Mouse (Mus musculus) ES-E14 (cell line): ENCODE measurements around the gene Aig1. TPM values are rescaled to one million over a fixed set of nuclear protein-coding genes. Genes with fewer than 3 reads are reported as not detected.

Source experiments
- DNase-seq: peaks from one replicate; pipeline ENCODE4 v3.0.0-alpha.2; 2013; ENCODE audit warnings: low read depth, low spot score
- H3K27ac ChIP-seq: 2 replicates; pipeline ENCODE4 v1.5.1; 2012; ENCODE audit warnings: low read depth, mild to moderate bottlenecking, low read length, moderate library complexity, mixed read lengths; ENCODE audit not compliant: poor library complexity, insufficient read depth, severe bottlenecking
- H3K36me3 ChIP-seq: 2 replicates; pipeline ENCODE4 v1.6.1; 2012; ENCODE audit warnings: mild to moderate bottlenecking, low read length, moderate library complexity, mixed read lengths; ENCODE audit not compliant: control insufficient read depth, poor library complexity, insufficient read depth, severe bottlenecking
- H3K4me1 ChIP-seq, 2 experiments: fragments of 150-350 bp in 1 of 2; sonication (generic) in 1 of 2; 2 replicates each; pipeline ENCODE4 v1.6.1; 2012; ENCODE audit warnings: low read length in 2 of 2, mild to moderate bottlenecking in 1 of 2, mixed read lengths in 1 of 2; ENCODE audit not compliant: control insufficient read depth in 2 of 2, insufficient read depth in 2 of 2, poor library complexity in 1 of 2
- H3K4me3 ChIP-seq, 2 experiments: fragments of 150-350 bp in 1 of 2; sonication (generic) in 1 of 2; 2 replicates each; pipeline ENCODE4 v1.5.1; 2012; ENCODE audit warnings: low read length in 2 of 2, low read depth in 1 of 2, mild to moderate bottlenecking in 1 of 2, mixed read lengths in 1 of 2; ENCODE audit not compliant: insufficient read depth in 1 of 2, poor library complexity in 1 of 2, severe bottlenecking in 1 of 2
- H3K9ac ChIP-seq: 2 replicates; pipeline ENCODE4 v1.6.1; 2012; ENCODE audit warnings: low read depth, mild to moderate bottlenecking, low read length, mixed read lengths; ENCODE audit not compliant: poor library complexity, insufficient read depth, severe bottlenecking
- H3K9me3 ChIP-seq: fragments of 150-350 bp; sonication (generic); 2 replicates; pipeline ENCODE4 v1.6.1; 2012; ENCODE audit warnings: low read depth, mild to moderate bottlenecking, low read length; ENCODE audit not compliant: control insufficient read depth, insufficient read depth
- CHD2 ChIP-seq: IDR thresholded peaks from 2 replicates; pipeline ENCODE4 v1.6.1; 2014; ENCODE audit warnings: mild to moderate bottlenecking, low read depth, low read length, inconsistent platforms
- HCFC1 ChIP-seq: IDR thresholded peaks from 2 replicates; pipeline ENCODE4 v1.6.1; 2012; ENCODE audit warnings: low read length, inconsistent platforms, borderline replicate concordance; ENCODE audit not compliant: insufficient read depth
- MAFK ChIP-seq: IDR thresholded peaks from 2 replicates; pipeline ENCODE4 v1.6.1; 2014; ENCODE audit warnings: mild to moderate bottlenecking, low read depth, low read length, inconsistent platforms; ENCODE audit not compliant: insufficient read depth
- ZC3H11A ChIP-seq: IDR thresholded peaks from 2 replicates; pipeline ENCODE4 v1.6.1; 2012; ENCODE audit warnings: low read depth, mild to moderate bottlenecking, inconsistent platforms, low read length, borderline replicate concordance
- ZNF384 ChIP-seq: IDR thresholded peaks from 2 replicates; pipeline ENCODE4 v1.6.1; 2012; ENCODE audit warnings: low read depth, low read length, inconsistent platforms
- in situ Hi-C, 2 experiments: fragments of 600-800 bp; cut with MboI; formaldehyde crosslinking; loops; one replicate each; pipeline ENCODE4 v1.15.1; 2025; ENCODE audit warnings: low sequenced_read_pairs in 2 of 2, inconsistent platforms in 1 of 2; ENCODE audit not compliant: unreplicated experiment in 2 of 2
- total RNA-seq: library from RNA; depleted of rRNA; stranded (reverse); fragments of 300-350 nt; gene quantifications from 2 replicates; pipeline ENCODE4 v1.2.3, GENCODE M21; 2012

Gene Aig1
- total RNA-seq, 1 experiment: 10.1 TPM

- TF ChIP-seq ZNF384: no peak
- no peak for TF ChIP-seq ZC3H11A
- TF ChIP-seq CHD2: no peak
- no peak for TF ChIP-seq MAFK
- no peak for TF ChIP-seq HCFC1
- no peak overlapping the region for H3K9ac ChIP-seq
- DNase-seq: no peak
- H3K4me1 ChIP-seq: no peaks in the 10 kb centered on the region
- H3K4me3 ChIP-seq: no peak overlapping the region
- H3K36me3 ChIP-seq: no peaks in the 10 kb centered on the region
- in situ Hi-C loops: no loop called here
- H3K9me3 ChIP-seq: no peaks in the 10 kb centered on the region
- H3K27ac ChIP-seq: no peak overlapping the region
Observed at GRCm38 (mm10) chr10:13792788-13793187, 76.0 kb downstream of the Aig1 start.

GRCm38 (mm10) chr10:13789604-13790003, 79.2 kb downstream of the Aig1 start:
- in situ Hi-C loops: no loop called here
- Histone ChIP-seq H3K27ac (no peak overlapping the region), H3K9ac (no peak overlapping the region), H3K36me3 (no peaks in the 10 kb centered on the region), H3K4me1 (no peaks in the 10 kb centered on the region), H3K4me3 (no peak overlapping the region), H3K9me3 (no peaks in the 10 kb centered on the region)
- TF ChIP-seq HCFC1 (no peak), ZC3H11A (no peak), ZNF384 (no peak)
- DNase-seq: no peak

GRCm38 (mm10) chr10:13788057-13788456, 80.7 kb downstream of the Aig1 start:
- Histone ChIP-seq H3K4me3 (no peak overlapping the region), H3K36me3 (no peaks in the 10 kb centered on the region), H3K9me3 (no peaks in the 10 kb centered on the region), H3K9ac (no peak overlapping the region), H3K27ac (no peak overlapping the region), H3K4me1 (no peaks in the 10 kb centered on the region)
- in situ Hi-C loops: no loop called here
- no peak for DNase-seq
- no peak for TF ChIP-seq HCFC1
- no peak for TF ChIP-seq MAFK
- TF ChIP-seq ZC3H11A: no peak
- TF ChIP-seq ZNF384: no peak
- no peak for TF ChIP-seq CHD2

GRCm38 (mm10) chr10:13782774-13783173, 86.0 kb downstream of the Aig1 start:
- DNase-seq: no peak
- in situ Hi-C loops: no loop called here
- H3K4me1 ChIP-seq: no peaks in the 10 kb centered on the region

GRCm38 (mm10) chr10:13782235-13782757, 86.5 kb downstream of the Aig1 start:
- Histone ChIP-seq H3K4me1 (no peaks in the 10 kb centered on the region), H3K36me3 (no peaks in the 10 kb centered on the region), H3K27ac (no peak overlapping the region), H3K9ac (no peak overlapping the region), H3K4me3 (no peak overlapping the region), H3K9me3 (no peaks in the 10 kb centered on the region)
- in situ Hi-C loops: no loop called here
- no peak for TF ChIP-seq MAFK
- no peak for TF ChIP-seq CHD2
- TF ChIP-seq HCFC1: no peak
- no peak for TF ChIP-seq ZC3H11A
- no peak for TF ChIP-seq ZNF384
- no peak for DNase-seq

More at GRCm38 (mm10) chr10:13782774-13783173, 86.0 kb downstream of the Aig1 start:
- Histone ChIP-seq H3K4me3 (no peak overlapping the region), H3K36me3 (no peaks in the 10 kb centered on the region), H3K9ac (no peak overlapping the region), H3K9me3 (no peaks in the 10 kb centered on the region), H3K27ac (no peak overlapping the region)
- no peak for TF ChIP-seq ZNF384
- TF ChIP-seq CHD2: no peak
- TF ChIP-seq ZC3H11A: no peak
- TF ChIP-seq HCFC1: no peak
- no peak for TF ChIP-seq MAFK
